In genomic region chr9:45274218-45274617, GRCm38 (mm10) we compare ENCODE assay signal across 14 mouse cellular contexts. TPM values are rescaled to one million over a fixed set of nuclear protein-coding genes. Genes with fewer than 3 reads are reported as not detected.
DNase-seq lines count a peak whose midpoint lies in the region; ATAC-seq and TF ChIP-seq lines count a peak whose summit lies in the region.
"Had no signal": no experiment of that assay in that cellular context is flagged by ENCODE, and none has a peak within 500 bp of the region (broad histone marks: within the 10 kb centered on the region; RNA-seq: fewer than 3 reads in every experiment).

No protein-coding gene starts in this region.

- TF ChIP-seq EP300 in heart, adult 2 months (IDR thresholded peaks at IDR 0.05; ENCODE audit: insufficient read depth, low read depth, low read length): no peak

- 0 out of 2 replicates have a peak overlapping the region, but pooled peaks have one; percentile 9 for H3K27ac ChIP-seq in intestine, embryonic 16.5 days (ENCODE audit: low read length)
- no peak overlapping the region for H3K27ac ChIP-seq in intestine, postnatal 0 days (ENCODE audit: low read depth, low read length)
- peak overlapping the region; percentile 39 for H3K27ac ChIP-seq in bone marrow, adult 2 months (ENCODE audit: control insufficient read depth, insufficient read depth, low read depth, low read length, poor library complexity)
- no peak overlapping the region for H3K27ac ChIP-seq in heart, adult 2 months
- H3K27ac ChIP-seq: midbrain, embryonic 10.5 days had no signal

- ATAC-seq in intestine, embryonic 16.5 days: no peak
- ATAC-seq in intestine, postnatal 0 days: no peak
- peak; percentile 70 for ATAC-seq in megakaryocyte, adult 5-6 weeks (ENCODE audit: poor library complexity, severe bottlenecking)

- WGBS in intestine, embryonic 16.5 days: 81% methylated on average over 4 of the region's 4 CpGs
- 81% methylated on average over 4 of the region's 4 CpGs for WGBS in intestine, postnatal 0 days
- WGBS in bone marrow, adult 2 months: 3% methylated on average over 4 of the region's 4 CpGs
- 69% methylated on average over 4 of the region's 4 CpGs for WGBS in heart, adult 2 months

- H3K4me3 ChIP-seq in intestine, embryonic 16.5 days (ENCODE audit: low read length): no peak overlapping the region
- H3K4me3 ChIP-seq in intestine, postnatal 0 days (ENCODE audit: low read depth, low read length): no peak overlapping the region
- H3K4me3 ChIP-seq in bone marrow, adult 2 months (replicated peaks; ENCODE audit: control insufficient read depth, low read depth, low read length): no peak overlapping the region
- H3K4me3 ChIP-seq in heart, adult 2 months: no peak overlapping the region
- H3K4me3 ChIP-seq: midbrain, embryonic 10.5 days had no signal

- H3K4me1 ChIP-seq in intestine, embryonic 16.5 days (ENCODE audit: control insufficient read depth, insufficient read depth, low read length): no peaks in the 10 kb centered on the region
- H3K4me1 ChIP-seq in intestine, postnatal 0 days (replicated peaks; ENCODE audit: control insufficient read depth, insufficient read depth, low read length): no peaks in the 10 kb centered on the region
- peaks cover 8% of the 10 kb centered on the region for H3K4me1 ChIP-seq in bone marrow, adult 2 months (ENCODE audit: control insufficient read depth, insufficient read depth, low read length)
- no peaks in the 10 kb centered on the region for H3K4me1 ChIP-seq in heart, adult 2 months (ENCODE audit: control insufficient read depth, insufficient read depth, low read length)

- H3K36me3 ChIP-seq in intestine, embryonic 16.5 days (ENCODE audit: control insufficient read depth, insufficient read depth, low read length): no peaks in the 10 kb centered on the region
- H3K36me3 ChIP-seq in intestine, postnatal 0 days (ENCODE audit: control insufficient read depth, insufficient read depth): no peaks in the 10 kb centered on the region
- H3K36me3 ChIP-seq in heart, adult 2 months (ENCODE audit: control insufficient read depth, insufficient read depth, low read length): no peaks in the 10 kb centered on the region
- H3K36me3 ChIP-seq: midbrain, embryonic 10.5 days had no signal

- peak; percentile 47 for DNase-seq in induced T-regulatory cell, adult 2 months (ENCODE audit: low read depth)
- DNase-seq in heart, adult 2 months: no peak
- DNase-seq in right cerebral cortex, adult 18-20 months: no peak
- DNase-seq in frontal cortex, postnatal 14 days (ENCODE audit: low spot score in 2 of 2): no peak
- DNase-seq: cerebellum, adult 11-12 months; kidney, adult 11 months; kidney, postnatal 36 days had no signal

- no peak overlapping the region for H3K4me2 ChIP-seq in intestine, embryonic 16.5 days (ENCODE audit: low read depth, low read length)
- no peak overlapping the region for H3K4me2 ChIP-seq in intestine, postnatal 0 days (replicated peaks; ENCODE audit: low read depth)

- TF ChIP-seq POLR2A in bone marrow, adult 2 months (IDR thresholded peaks at IDR 0.05; ENCODE audit: borderline replicate concordance, control insufficient read depth, low read depth, low read length): no peak
- TF ChIP-seq POLR2A in heart, adult 2 months (IDR thresholded peaks at IDR 0.05; ENCODE audit: insufficient read depth, low read depth, low read length): no peak

- no peaks in the 10 kb centered on the region for H3K79me2 ChIP-seq in heart, adult 2 months (replicated peaks; ENCODE audit: control insufficient read depth, insufficient read depth, low read length)

- no peaks in the 10 kb centered on the region for H3K9me3 ChIP-seq in intestine, embryonic 16.5 days (ENCODE audit: control insufficient read depth, low read length)
- H3K9me3 ChIP-seq in intestine, postnatal 0 days (ENCODE audit: control insufficient read depth): no peaks in the 10 kb centered on the region
- H3K9me3 ChIP-seq: midbrain, embryonic 10.5 days had no signal

- H3K9ac ChIP-seq in intestine, embryonic 16.5 days (ENCODE audit: low read depth, low read length): no peak overlapping the region
- no peak overlapping the region for H3K9ac ChIP-seq in intestine, postnatal 0 days (ENCODE audit: low read depth, low read length)
- H3K9ac ChIP-seq in heart, adult 2 months (ENCODE audit: low read depth, low read length): no peak overlapping the region

- intact Hi-C loops in heart, adult 2 months (cut with DNase I): no loop called here

- no peak for TF ChIP-seq CTCF in intestine, postnatal 0 days (IDR thresholded peaks at IDR 0.05; ENCODE audit: low read depth)
- no peak for TF ChIP-seq CTCF in bone marrow, adult 2 months (IDR thresholded peaks at IDR 0.05; ENCODE audit: control insufficient read depth, insufficient read depth, low read length)
- no peak for TF ChIP-seq CTCF in heart, adult 2 months (IDR thresholded peaks at IDR 0.05)

- H3K27me3 ChIP-seq in intestine, embryonic 16.5 days (replicated peaks; ENCODE audit: control insufficient read depth, insufficient read depth, low read length): peaks cover 9% of the 10 kb centered on the region; the same call in 1 of the 2 replicates
- peaks cover 7% of the 10 kb centered on the region; the same call in 1 of the 2 replicates for H3K27me3 ChIP-seq in intestine, postnatal 0 days (replicated peaks; ENCODE audit: control insufficient read depth, insufficient read depth, low read length)
- no peaks in the 10 kb centered on the region for H3K27me3 ChIP-seq in heart, adult 2 months (ENCODE audit: control insufficient read depth, insufficient read depth, low read length)

RNA-seq across cellular contexts. Expression of gene Il10ra, which starts 5.3 kb away (rescaled TPM):
- 1.1 and 1.2 TPM in 2 replicates for polyA plus RNA-seq in intestine, embryonic 16.5 days (2015; fragmentation: Nextera tagmentation; extraction: Ambion mirVana)
- polyA plus RNA-seq in intestine, postnatal 0 days (2015; fragmentation: Nextera tagmentation; extraction: Ambion mirVana): 1.2 TPM in 2 replicates
- 16.0 and 32.8 TPM in 2 replicates for polyA plus RNA-seq in bone marrow, adult 2 months (2011; ENCODE audit: insufficient read depth, insufficient read length, low replicate concordance, missing spikeins)
- total RNA-seq in megakaryocyte, adult 5-6 weeks (2015): 33.9 and 37.2 TPM in 2 replicates
- total RNA-seq in megakaryocyte, adult 5-6 weeks (2017): 68.7 and 77.1 TPM in 2 replicates
- 1 to 10 TPM; 1.7 to 1.8 TPM for total RNA-seq in heart, adult 2 months (2021)
- 3.6 and 3.7 TPM in 2 replicates for polyA plus RNA-seq in heart, adult 2 months (2012; rRNA removed)

RNA-seq across cellular contexts. Expression of gene Tmprss13, which starts 44.7 kb away (rescaled TPM):
- 0.21 and 0.51 TPM in 2 replicates for polyA plus RNA-seq in intestine, embryonic 16.5 days (2015; fragmentation: Nextera tagmentation; extraction: Ambion mirVana)
- polyA plus RNA-seq in intestine, postnatal 0 days (2015; fragmentation: Nextera tagmentation; extraction: Ambion mirVana): 0.04 TPM in 1 of 2 replicates, not detected in the other
- polyA plus RNA-seq in bone marrow, adult 2 months (2011; ENCODE audit: insufficient read depth, insufficient read length, low replicate concordance, missing spikeins): 0.59 and 1.5 TPM in 2 replicates
- not detected in 2 replicates for total RNA-seq in megakaryocyte, adult 5-6 weeks (2015)
- total RNA-seq in megakaryocyte, adult 5-6 weeks (2017): 0.15 TPM in 1 of 2 replicates, not detected in the other
- 1 to 10 TPM; 5.4 to 6.9 TPM for total RNA-seq in heart, adult 2 months (2021)
- polyA plus RNA-seq in heart, adult 2 months (2012; rRNA removed): 0.94 and 6.9 TPM in 2 replicates
- total RNA-seq: left cerebral cortex, adult 8-10 months; liver, adult 2 months had no signal
- polyA plus RNA-seq: liver, adult 2 months had no signal

Comparison
In these comparisons a context has a peak if more than half of its experiments do, and no peak if none do; other contexts are left out.
1. H3K27ac ChIP-seq: peak in intestine, embryonic 16.5 days (single experiment) and bone marrow, adult 2 months (single experiment); none in intestine, postnatal 0 days (single experiment) and heart, adult 2 months (single experiment).